Mouse (Mus musculus) liver, embryonic 16.5 days (tissue): ENCODE measurements around the gene 4930415O20Rik. TPM values are rescaled to one million over a fixed set of nuclear protein-coding genes. Genes with fewer than 3 reads are reported as not detected.

ENCODE experiments used
- ATAC-seq: fragments of 200-750 bp; cut with Nextera tagmentation; 2 replicates; pipeline ENCODE4 v1.8.0; 2017; ENCODE audit warnings: low read depth, mild to moderate bottlenecking, moderate number of reproducible peaks, moderate library complexity
- H3K27ac ChIP-seq: fragments of 300-500 bp; sonication (generic); 2 replicates; pipeline ENCODE4 v1.5.1; 2014; ENCODE audit warnings: mild to moderate bottlenecking, low read length
- H3K27me3 ChIP-seq: fragments of 300-500 bp; sonication (generic); 2 replicates; pipeline ENCODE4 v1.6.1; 2014; ENCODE audit warnings: low read depth, low read length, mixed read lengths; ENCODE audit not compliant: control insufficient read depth, insufficient read depth
- H3K36me3 ChIP-seq: fragments of 300-500 bp; sonication (generic); 2 replicates; pipeline ENCODE4 v1.6.1; 2014; ENCODE audit warnings: mild to moderate bottlenecking; ENCODE audit not compliant: control insufficient read depth, insufficient read depth
- H3K4me1 ChIP-seq: fragments of 300-500 bp; sonication (generic); 2 replicates; pipeline ENCODE4 v1.6.1; 2014; ENCODE audit warnings: low read depth, low read length, mixed read lengths; ENCODE audit not compliant: control insufficient read depth
- H3K4me2 ChIP-seq: fragments of 300-500 bp; sonication (generic); 2 replicates; pipeline ENCODE4 v1.6.1; 2014; ENCODE audit warnings: low read depth, low read length, mixed read lengths
- H3K4me3 ChIP-seq: fragments of 300-500 bp; sonication (generic); 2 replicates; pipeline ENCODE4 v1.5.1; 2014; ENCODE audit warnings: low read depth, mild to moderate bottlenecking, low read length
- H3K9ac ChIP-seq: fragments of 300-500 bp; sonication (generic); 2 replicates; pipeline ENCODE4 v1.6.1; 2014; ENCODE audit warnings: low read depth, low read length
- H3K9me3 ChIP-seq: fragments of 300-500 bp; sonication (generic); replicated peaks from 2 replicates; pipeline ENCODE4 v1.6.1; 2016; ENCODE audit warnings: low read length; ENCODE audit not compliant: control insufficient read depth
- WGBS: fragments of 180-500 bp; shearing (Covaris S2); extraction: QIAGEN DNeasy Blood & Tissue Kit; methylation state at CpG from one replicate; pipeline ENCODE4 v1.1.7; 2014; ENCODE audit not compliant: insufficient replicate concordance; 5-methylcytosine and 5-hydroxymethylcytosine counted together
- polyA plus RNA-seq: library from polyadenylated mRNA; unstranded; fragments of >200 nt; fragmentation: Nextera tagmentation; extraction: Ambion mirVana; gene quantifications from 2 replicates; pipeline ENCODE4 v1.2.1, GENCODE M21; 2015

The 4930415O20Rik gene
- polyA plus RNA-seq, 1 experiment from 2014 or later, result not detected

DNA sequence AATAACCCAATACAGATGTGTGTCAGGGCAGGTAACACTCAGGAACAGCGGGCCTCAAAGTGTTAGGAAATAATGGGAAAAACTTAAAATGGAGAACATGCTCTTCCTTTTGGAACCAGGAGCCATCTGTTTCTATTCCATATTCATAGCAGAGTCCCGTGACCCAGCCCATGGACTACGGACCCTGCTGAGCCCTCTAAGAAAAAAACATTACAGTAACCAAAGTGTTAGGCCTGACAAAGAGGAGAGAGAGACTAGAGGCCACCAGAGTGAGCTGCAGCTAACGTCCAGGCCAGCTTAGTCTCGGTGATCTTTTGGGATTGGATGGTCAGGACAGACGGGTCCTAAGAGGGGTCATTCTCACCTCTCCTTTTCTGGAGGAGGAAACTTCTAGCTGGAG is 44.2 kb downstream of the 4930415O20Rik start:
- Histone ChIP-seq H3K27me3 (peaks cover 3% of the 10 kb centered on the region; the same call in 1 of the 2 replicates), H3K9me3 (no peaks in the 10 kb centered on the region), H3K4me2 (no peak overlapping the region), H3K4me1 (peaks cover 21% of the 10 kb centered on the region), H3K36me3 (no peaks in the 10 kb centered on the region), H3K4me3 (no peak overlapping the region), H3K9ac (no peak overlapping the region), H3K27ac (no peak overlapping the region)
- no peak for ATAC-seq
- WGBS, result 61% methylated on average over 6 of the region's 6 CpGs

DNA sequence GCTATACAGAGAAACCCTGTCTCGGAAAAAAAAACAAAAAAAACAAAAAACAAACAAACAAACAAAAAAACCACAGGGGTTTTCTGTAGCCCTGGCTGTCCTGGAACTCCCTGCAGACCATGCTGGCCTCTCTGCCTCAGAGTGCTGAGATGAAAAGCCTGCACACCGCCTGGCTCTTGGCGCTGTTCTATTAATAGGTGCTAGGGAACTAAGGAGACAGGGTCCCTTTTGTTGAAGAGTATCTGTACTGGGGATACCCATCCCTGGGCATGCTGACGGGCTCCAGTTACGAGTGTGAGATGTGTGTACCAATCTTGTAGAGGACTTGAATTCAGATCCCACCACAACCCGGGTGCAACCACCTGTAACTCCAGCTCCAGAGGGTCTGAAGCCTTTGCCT is 44.9 kb downstream of the 4930415O20Rik start:
- ATAC-seq, result no peak
- Histone ChIP-seq H3K27ac (no peak overlapping the region), H3K9me3 (no peaks in the 10 kb centered on the region)

DNA sequence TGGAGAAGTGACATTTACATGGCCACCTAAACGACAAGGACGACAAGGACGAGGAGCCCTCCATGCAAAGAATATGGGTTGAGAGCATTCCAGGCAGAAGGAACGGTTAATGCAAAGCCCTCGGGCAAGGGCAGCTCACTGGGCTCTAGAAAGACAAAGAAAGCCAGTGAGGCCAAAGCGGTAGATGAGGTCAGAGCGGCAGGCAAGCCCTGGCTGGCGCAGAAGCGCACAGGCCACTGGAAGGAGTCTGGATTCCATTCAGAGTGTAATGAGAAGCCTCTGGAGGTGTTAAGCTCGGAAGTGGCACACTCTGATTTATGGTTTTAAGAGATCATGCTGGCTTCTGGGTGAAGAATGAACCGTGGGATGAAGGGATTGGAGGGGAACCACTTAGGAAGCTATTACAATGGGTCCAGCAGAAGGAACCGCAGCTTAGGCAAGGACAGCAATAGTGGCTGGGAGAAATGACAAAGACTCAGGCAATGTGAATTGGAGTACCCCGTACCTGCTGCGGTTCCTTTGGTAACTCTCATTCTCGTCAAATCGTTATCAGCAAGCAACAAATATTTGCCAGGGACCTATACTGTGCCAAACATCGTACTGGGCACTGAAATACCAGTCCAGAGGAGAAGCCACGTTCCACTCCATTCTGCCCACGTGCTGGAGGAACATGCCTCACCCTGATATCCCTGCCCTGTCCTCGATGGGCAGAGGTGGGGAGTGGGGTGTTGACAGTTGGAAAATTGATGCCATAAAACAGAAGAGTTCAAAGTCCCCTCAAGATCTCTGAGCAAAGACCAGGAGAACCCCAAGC is 45.8 kb downstream of the 4930415O20Rik start:
- peak overlapping the region; percentile 42; the same call in 1 of the 2 replicates for H3K4me2 ChIP-seq
- ATAC-seq, result 0 out of 2 replicates have a peak, but pooled peaks have one; percentile 5
- H3K36me3 ChIP-seq, result no peaks in the 10 kb centered on the region
- no peak overlapping the region for H3K9ac ChIP-seq
- H3K27me3 ChIP-seq, result peaks cover 13% of the 10 kb centered on the region; the same call in 1 of the 2 replicates
- peaks cover 13% of the 10 kb centered on the region for H3K4me1 ChIP-seq
- no peaks in the 10 kb centered on the region for H3K9me3 ChIP-seq
- H3K4me3 ChIP-seq, result no peak overlapping the region
- WGBS, result 46% methylated on average over 20 of the region's 20 CpGs
- H3K27ac ChIP-seq, result no peak overlapping the region

More for the DNA sequence above, 44.9 kb downstream of the 4930415O20Rik start:
- H3K4me3 ChIP-seq, result no peak overlapping the region
- H3K4me1 ChIP-seq, result peaks cover 14% of the 10 kb centered on the region
- 63% methylated on average over 6 of the region's 6 CpGs for WGBS
- no peak overlapping the region for H3K4me2 ChIP-seq
- peaks cover 11% of the 10 kb centered on the region; the same call in 1 of the 2 replicates for H3K27me3 ChIP-seq
- no peaks in the 10 kb centered on the region for H3K36me3 ChIP-seq
- H3K9ac ChIP-seq, result no peak overlapping the region

DNA sequence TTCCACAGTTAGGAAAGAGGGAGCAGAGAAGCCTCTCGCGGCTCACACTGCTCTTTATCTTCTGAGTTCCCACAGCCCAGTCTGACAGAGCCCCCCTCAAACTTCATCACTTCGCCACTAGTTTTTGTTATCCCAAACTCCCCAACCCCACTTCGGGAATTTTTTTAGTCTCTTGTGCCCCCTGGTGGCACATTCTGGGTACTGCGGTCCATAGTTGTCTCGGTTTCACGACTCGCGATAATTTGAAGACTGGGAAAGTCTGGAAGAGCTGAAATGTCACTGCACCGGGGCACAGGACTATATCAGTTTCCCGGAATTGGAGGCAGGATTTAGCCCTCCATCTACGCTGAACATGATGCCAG is 46.4 kb downstream of the 4930415O20Rik start:
- Histone ChIP-seq H3K27me3 (peaks cover 17% of the 10 kb centered on the region), H3K36me3 (no peaks in the 10 kb centered on the region), H3K4me2 (peak overlapping the region; percentile 42; the same call in 1 of the 2 replicates), H3K27ac (no peak overlapping the region), H3K4me1 (peaks cover 13% of the 10 kb centered on the region), H3K9me3 (no peaks in the 10 kb centered on the region), H3K9ac (no peak overlapping the region), H3K4me3 (no peak overlapping the region)
- 0 out of 2 replicates have a peak, but pooled peaks have one; percentile 17 for ATAC-seq
- under 1% methylated on average over 12 of the region's 12 CpGs for WGBS

DNA sequence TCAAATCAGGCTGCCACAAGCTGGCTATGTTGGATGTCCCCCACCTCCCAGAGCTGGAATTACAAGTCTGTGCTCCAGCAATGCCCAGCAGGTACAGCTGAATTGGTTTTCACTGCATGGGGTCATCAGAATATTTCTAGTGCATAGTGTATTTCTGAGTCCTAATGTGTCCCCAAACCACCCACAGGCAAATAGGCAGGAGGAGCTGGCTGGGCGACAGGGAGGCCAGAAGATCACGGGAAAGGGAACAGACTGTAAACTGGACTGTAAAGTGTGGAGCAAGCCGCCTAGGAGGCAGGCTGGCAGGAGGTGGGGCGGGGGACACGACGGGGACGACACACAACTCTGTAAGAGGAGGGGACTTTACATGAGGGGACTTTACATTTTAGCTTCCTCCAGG is 51.4 kb downstream of the 4930415O20Rik start:
- Histone ChIP-seq H3K27ac (no peak overlapping the region), H3K36me3 (no peaks in the 10 kb centered on the region), H3K4me2 (no peak overlapping the region), H3K9me3 (0 out of 2 replicates have a peak, but pooled peaks cover 2% of the 10 kb centered on the region), H3K27me3 (peaks cover 42% of the 10 kb centered on the region), H3K4me3 (no peak overlapping the region), H3K4me1 (peaks cover 3% of the 10 kb centered on the region), H3K9ac (no peak overlapping the region)
- WGBS, result 6% methylated on average over 7 of the region's 7 CpGs
- no peak for ATAC-seq

DNA sequence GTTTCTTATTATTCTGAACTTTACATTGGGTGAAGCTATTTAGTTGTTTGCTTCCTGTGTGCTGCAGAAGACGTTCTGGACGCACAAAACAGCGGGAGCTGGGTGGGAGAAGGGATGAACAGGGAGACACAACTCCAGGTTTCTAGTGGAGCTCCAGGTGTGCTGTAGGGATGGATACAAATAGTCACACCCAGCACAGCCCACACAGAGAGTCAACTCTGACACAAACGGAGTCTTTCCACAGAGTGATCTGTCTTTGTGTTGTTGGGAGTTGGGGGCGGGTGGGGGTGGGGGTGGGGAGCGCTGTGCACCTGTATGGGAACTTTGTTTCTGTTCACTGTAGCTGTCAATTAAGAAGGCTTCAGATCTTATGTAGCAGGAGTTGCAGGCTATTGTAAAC is 51.9 kb downstream of the 4930415O20Rik start:
- Histone ChIP-seq H3K27me3 (peaks cover 43% of the 10 kb centered on the region), H3K4me3 (no peak overlapping the region), H3K4me2 (no peak overlapping the region), H3K9me3 (0 out of 2 replicates have a peak, but pooled peaks cover 2% of the 10 kb centered on the region), H3K9ac (no peak overlapping the region), H3K36me3 (no peaks in the 10 kb centered on the region), H3K4me1 (no peaks in the 10 kb centered on the region), H3K27ac (no peak overlapping the region)
- no peak for ATAC-seq
- WGBS, result 22% methylated on average over 6 of the region's 6 CpGs

DNA sequence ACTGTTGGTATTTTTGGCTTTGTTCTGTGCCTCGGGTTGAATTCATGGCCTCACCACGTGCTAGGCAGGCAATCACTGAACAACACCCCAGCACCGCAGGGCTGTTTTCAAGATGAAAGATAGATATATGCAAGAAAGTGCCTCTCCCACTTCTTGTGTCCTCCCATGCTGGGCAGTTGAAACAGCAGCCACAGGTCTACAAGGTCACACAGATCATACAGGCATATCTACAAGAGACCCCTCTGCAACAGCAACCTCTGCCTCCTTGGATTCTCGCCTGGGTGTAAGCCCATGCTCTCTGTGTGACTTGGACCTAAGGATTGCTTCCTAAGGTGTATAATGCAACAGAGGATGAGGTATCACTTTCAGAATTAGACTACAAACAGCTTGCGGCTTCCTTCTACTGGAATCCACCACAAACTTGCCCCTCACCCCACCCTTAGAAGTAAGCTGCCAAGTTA is 52.6 kb downstream of the 4930415O20Rik start:
- 32% methylated on average over 5 of the region's 5 CpGs for WGBS
- no peaks in the 10 kb centered on the region for H3K36me3 ChIP-seq
- H3K9ac ChIP-seq, result no peak overlapping the region
- H3K4me3 ChIP-seq, result no peak overlapping the region
- no peak for ATAC-seq
- no peak overlapping the region for H3K27ac ChIP-seq
- 0 out of 2 replicates have a peak, but pooled peaks cover 2% of the 10 kb centered on the region for H3K9me3 ChIP-seq
- no peaks in the 10 kb centered on the region for H3K4me1 ChIP-seq
- no peak overlapping the region for H3K4me2 ChIP-seq
- peaks cover 49% of the 10 kb centered on the region for H3K27me3 ChIP-seq

DNA sequence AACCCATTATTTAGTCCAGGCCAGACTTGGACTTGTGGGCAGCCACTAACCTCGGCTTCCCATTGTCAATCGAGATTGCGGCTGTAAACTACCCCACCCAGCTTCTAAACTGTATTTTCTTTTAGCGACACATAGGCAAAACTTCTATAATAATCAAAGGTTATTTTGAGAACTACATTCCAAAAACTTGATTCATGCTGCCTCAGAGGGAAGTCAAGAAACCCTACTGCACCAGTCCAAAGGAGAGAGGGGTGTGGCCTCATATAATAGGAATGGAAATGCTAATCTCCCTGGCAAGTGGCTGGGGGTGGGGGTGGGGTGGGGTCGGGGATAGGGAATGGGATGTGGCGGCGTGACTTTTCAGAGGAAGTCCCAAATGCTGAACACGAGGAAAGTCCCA is 55.3 kb downstream of the 4930415O20Rik start:
- Histone ChIP-seq H3K36me3 (no peaks in the 10 kb centered on the region), H3K27me3 (peaks cover 67% of the 10 kb centered on the region), H3K4me3 (no peak overlapping the region), H3K4me2 (no peak overlapping the region), H3K4me1 (peaks cover 2% of the 10 kb centered on the region; the same call in 1 of the 2 replicates), H3K9ac (no peak overlapping the region), H3K9me3 (0 out of 2 replicates have a peak, but pooled peaks cover 2% of the 10 kb centered on the region), H3K27ac (no peak overlapping the region)
- 25% methylated on average over 8 of the region's 8 CpGs for WGBS
- ATAC-seq, result no peak
